Mouse (Mus musculus) midbrain, embryonic 15.5 days (tissue): ENCODE measurements at regions not wholly inside any gene's neighbourhood (a gene's known extent, or its start where the extent isn't known, plus 50 kb on each side); places are given as distances from the start of the nearest gene placed in this dataset.

Experiments used
- ATAC-seq: fragments of 200-750 bp; cut with Nextera tagmentation; replicated peaks from 2 replicates; pipeline ENCODE4 v1.8.0; 2017; ENCODE audit warnings: moderate TSS enrichment
- H3K27ac ChIP-seq: fragments of 300-500 bp; sonication (generic); 2 replicates; pipeline ENCODE4 v1.5.1; 2015; ENCODE audit warnings: mild to moderate bottlenecking, inconsistent platforms
- H3K27me3 ChIP-seq: fragments of 300-500 bp; sonication (generic); replicated peaks from 2 replicates; pipeline ENCODE4 v1.6.1; 2015; ENCODE audit warnings: inconsistent platforms
- H3K36me3 ChIP-seq: fragments of 300-500 bp; sonication (generic); replicated peaks from 2 replicates; pipeline ENCODE4 v1.6.1; 2015; ENCODE audit warnings: inconsistent platforms
- H3K4me1 ChIP-seq: fragments of 300-500 bp; sonication (generic); 2 replicates; pipeline ENCODE4 v1.6.1; 2015; ENCODE audit warnings: inconsistent platforms
- H3K4me2 ChIP-seq: fragments of 300-500 bp; sonication (generic); 2 replicates; pipeline ENCODE4 v1.6.1; 2015; ENCODE audit warnings: inconsistent platforms, mild to moderate bottlenecking, moderate library complexity
- H3K4me3 ChIP-seq: fragments of 300-500 bp; sonication (generic); 2 replicates; pipeline ENCODE4 v1.5.1; 2015; ENCODE audit warnings: mild to moderate bottlenecking, inconsistent platforms
- H3K9ac ChIP-seq: fragments of 300-500 bp; sonication (generic); 2 replicates; pipeline ENCODE4 v1.6.1; 2015; ENCODE audit warnings: mild to moderate bottlenecking, inconsistent platforms
- H3K9me3 ChIP-seq: fragments of 300-500 bp; sonication (generic); 2 replicates; pipeline ENCODE4 v1.6.1; 2016; ENCODE audit warnings: inconsistent platforms
- WGBS: fragments of 180-500 bp; shearing (Covaris S2); methylation state at CpG from one replicate; pipeline ENCODE4 v1.1.7; 2015; ENCODE audit warnings: mixed read lengths; 5-methylcytosine and 5-hydroxymethylcytosine counted together

GRCm38 (mm10) chr6:20555320-20555883 is 659.9 kb upstream of the Kcnd2 start:
- H3K9ac ChIP-seq = no peak overlapping the region
- no peaks in the 10 kb centered on the region for H3K4me1 ChIP-seq
- no peak overlapping the region for H3K4me2 ChIP-seq
- no peaks in the 10 kb centered on the region for H3K9me3 ChIP-seq
- H3K27me3 ChIP-seq = no peaks in the 10 kb centered on the region
- ATAC-seq = no peak
- H3K27ac ChIP-seq = no peak overlapping the region
- no peaks in the 10 kb centered on the region for H3K36me3 ChIP-seq
- 69% methylated on average over 2 of the region's 2 CpGs for WGBS
- H3K4me3 ChIP-seq = no peak overlapping the region

DNA sequence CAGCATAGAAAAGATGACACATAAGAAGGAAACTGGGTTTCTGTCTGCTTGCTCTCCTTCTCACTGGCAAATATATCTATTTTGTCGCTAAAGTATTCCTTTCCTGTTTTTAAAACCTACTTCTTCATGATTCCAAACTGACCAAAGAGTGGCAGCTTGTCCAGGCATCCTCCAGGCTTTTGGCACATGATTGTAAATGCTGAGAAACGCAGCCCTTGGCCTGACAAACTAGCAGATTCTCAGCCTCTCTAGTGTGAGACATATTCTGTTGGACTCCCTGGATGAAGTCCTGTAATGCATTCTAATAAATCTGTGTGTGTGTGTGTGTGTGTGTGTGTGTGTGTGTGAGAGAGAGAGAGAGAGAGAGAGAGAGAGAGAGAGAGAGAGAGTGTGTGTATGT is 642.7 kb upstream of the Kcnd2 start:
- Histone ChIP-seq H3K9ac (no peak overlapping the region), H3K27ac (no peak overlapping the region), H3K36me3 (no peaks in the 10 kb centered on the region), H3K4me1 (no peaks in the 10 kb centered on the region), H3K27me3 (no peaks in the 10 kb centered on the region), H3K4me3 (no peak overlapping the region), H3K9me3 (no peaks in the 10 kb centered on the region), H3K4me2 (no peak overlapping the region)
- 83% methylated on average over 2 of the region's 2 CpGs for WGBS
- no peak for ATAC-seq

GRCm38 (mm10) chr6:20574734-20575133 is 640.6 kb upstream of the Kcnd2 start:
- 84% methylated on average over 3 of the region's 3 CpGs for WGBS
- Histone ChIP-seq H3K4me1 (no peaks in the 10 kb centered on the region), H3K9me3 (no peaks in the 10 kb centered on the region), H3K4me3 (no peak overlapping the region), H3K27me3 (no peaks in the 10 kb centered on the region), H3K4me2 (no peak overlapping the region), H3K27ac (no peak overlapping the region), H3K9ac (no peak overlapping the region), H3K36me3 (no peaks in the 10 kb centered on the region)
- no peak for ATAC-seq

- Histone ChIP-seq H3K27me3 (no peaks in the 10 kb centered on the region), H3K9me3 (no peaks in the 10 kb centered on the region), H3K9ac (no peak overlapping the region), H3K4me1 (no peaks in the 10 kb centered on the region), H3K36me3 (no peaks in the 10 kb centered on the region), H3K27ac (no peak overlapping the region), H3K4me3 (no peak overlapping the region), H3K4me2 (no peak overlapping the region)
- ATAC-seq = no peak
- WGBS = 41% methylated on average over 1 of the region's 1 CpGs
Observed at GRCm38 (mm10) chr6:20598783-20599182, 616.5 kb upstream of the Kcnd2 start.

- H3K9ac ChIP-seq = no peak overlapping the region
- H3K9me3 ChIP-seq = no peaks in the 10 kb centered on the region
- H3K36me3 ChIP-seq = no peaks in the 10 kb centered on the region
- no peaks in the 10 kb centered on the region for H3K27me3 ChIP-seq
- no peak for ATAC-seq
- H3K4me3 ChIP-seq = no peak overlapping the region
- no peaks in the 10 kb centered on the region for H3K4me1 ChIP-seq
- H3K4me2 ChIP-seq = no peak overlapping the region
- WGBS = 90% methylated on average over 2 of the region's 2 CpGs
- H3K27ac ChIP-seq = no peak overlapping the region
Observed at GRCm38 (mm10) chr6:20604170-20604569, 611.1 kb upstream of the Kcnd2 start.

GRCm38 (mm10) chr6:20620476-20620875 is 594.8 kb upstream of the Kcnd2 start:
- Histone ChIP-seq H3K4me3 (no peak overlapping the region), H3K36me3 (no peaks in the 10 kb centered on the region), H3K9me3 (no peaks in the 10 kb centered on the region), H3K27ac (no peak overlapping the region), H3K4me1 (no peaks in the 10 kb centered on the region), H3K9ac (no peak overlapping the region), H3K4me2 (no peak overlapping the region), H3K27me3 (no peaks in the 10 kb centered on the region)
- ATAC-seq = no peak
- WGBS = 47% methylated on average over 1 of the region's 1 CpGs

GRCm38 (mm10) chr6:20626382-20626781 is 588.9 kb upstream of the Kcnd2 start:
- no peak overlapping the region for H3K4me2 ChIP-seq
- no peaks in the 10 kb centered on the region for H3K4me1 ChIP-seq
- H3K27ac ChIP-seq = no peak overlapping the region
- H3K9ac ChIP-seq = no peak overlapping the region
- no peaks in the 10 kb centered on the region for H3K27me3 ChIP-seq
- no peaks in the 10 kb centered on the region for H3K36me3 ChIP-seq
- no peak for ATAC-seq
- WGBS = 72% methylated on average over 3 of the region's 3 CpGs
- H3K4me3 ChIP-seq = no peak overlapping the region
- no peaks in the 10 kb centered on the region for H3K9me3 ChIP-seq

DNA sequence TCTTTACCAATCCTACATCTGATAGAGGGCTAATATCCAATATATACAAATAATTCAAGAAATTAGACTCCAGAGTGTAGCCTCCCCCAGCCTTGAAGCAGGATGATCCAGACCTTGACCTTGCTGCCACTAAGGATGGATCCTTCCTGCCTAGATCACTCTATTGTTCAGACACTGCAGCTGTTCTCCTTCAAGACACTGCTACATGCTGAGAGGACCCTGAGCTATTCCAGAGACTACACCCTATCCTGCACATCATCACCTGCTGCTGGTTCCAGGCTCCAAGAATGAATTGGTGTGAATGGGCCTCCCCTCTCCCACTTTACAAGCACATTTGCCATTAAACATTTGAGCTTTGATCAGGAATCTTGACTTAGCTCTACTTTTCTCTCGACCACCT is 588.2 kb upstream of the Kcnd2 start:
- H3K27me3 ChIP-seq = no peaks in the 10 kb centered on the region
- WGBS = 93% methylated on average over 1 of the region's 1 CpGs
- H3K4me2 ChIP-seq = no peak overlapping the region
- no peaks in the 10 kb centered on the region for H3K4me1 ChIP-seq
- no peak for ATAC-seq
- H3K36me3 ChIP-seq = no peaks in the 10 kb centered on the region
- no peak overlapping the region for H3K27ac ChIP-seq
- no peaks in the 10 kb centered on the region for H3K9me3 ChIP-seq
- no peak overlapping the region for H3K4me3 ChIP-seq
- H3K9ac ChIP-seq = no peak overlapping the region

- Histone ChIP-seq H3K4me2 (no peak overlapping the region), H3K36me3 (no peaks in the 10 kb centered on the region), H3K27me3 (no peaks in the 10 kb centered on the region), H3K27ac (no peak overlapping the region), H3K4me1 (no peaks in the 10 kb centered on the region), H3K9me3 (no peaks in the 10 kb centered on the region), H3K9ac (no peak overlapping the region), H3K4me3 (no peak overlapping the region)
- no peak for ATAC-seq
- 87% methylated on average over 3 of the region's 3 CpGs for WGBS
Observed at GRCm38 (mm10) chr6:20640301-20640700, 575.0 kb upstream of the Kcnd2 start.

DNA sequence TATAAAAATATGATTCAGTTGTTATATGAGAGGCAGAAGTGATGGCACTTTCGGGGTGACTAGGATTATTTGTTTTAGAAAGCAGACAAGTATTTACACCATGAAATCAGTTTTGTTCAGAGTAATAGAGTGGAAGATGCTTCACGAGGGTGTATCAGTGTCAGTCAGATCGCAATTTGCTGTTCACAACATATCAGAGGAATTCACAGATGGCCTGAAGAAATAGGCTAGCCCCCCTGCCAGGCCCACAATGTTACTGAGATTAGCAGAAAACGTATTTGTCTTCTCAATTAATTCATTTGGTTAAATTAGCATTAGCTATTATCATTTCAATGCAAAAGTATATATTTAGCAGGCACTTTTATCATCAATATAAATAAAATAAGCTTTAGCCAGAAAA is 573.9 kb upstream of the Kcnd2 start:
- H3K4me1 ChIP-seq = no peaks in the 10 kb centered on the region
- no peak overlapping the region for H3K4me3 ChIP-seq
- WGBS = 42% methylated on average over 4 of the region's 4 CpGs
- no peaks in the 10 kb centered on the region for H3K9me3 ChIP-seq
- no peaks in the 10 kb centered on the region for H3K36me3 ChIP-seq
- ATAC-seq = 0 out of 2 replicates have a peak, but pooled peaks have one; percentile 54
- no peak overlapping the region for H3K9ac ChIP-seq
- H3K4me2 ChIP-seq = no peak overlapping the region
- H3K27ac ChIP-seq = no peak overlapping the region
- H3K27me3 ChIP-seq = no peaks in the 10 kb centered on the region

GRCm38 (mm10) chr6:20641851-20642250 is 573.5 kb upstream of the Kcnd2 start:
- Histone ChIP-seq H3K4me1 (no peaks in the 10 kb centered on the region), H3K36me3 (no peaks in the 10 kb centered on the region), H3K4me3 (no peak overlapping the region), H3K27ac (no peak overlapping the region), H3K9ac (no peak overlapping the region), H3K27me3 (no peaks in the 10 kb centered on the region), H3K9me3 (no peaks in the 10 kb centered on the region), H3K4me2 (no peak overlapping the region)
- WGBS = 72% methylated on average over 2 of the region's 2 CpGs
- no peak for ATAC-seq

DNA sequence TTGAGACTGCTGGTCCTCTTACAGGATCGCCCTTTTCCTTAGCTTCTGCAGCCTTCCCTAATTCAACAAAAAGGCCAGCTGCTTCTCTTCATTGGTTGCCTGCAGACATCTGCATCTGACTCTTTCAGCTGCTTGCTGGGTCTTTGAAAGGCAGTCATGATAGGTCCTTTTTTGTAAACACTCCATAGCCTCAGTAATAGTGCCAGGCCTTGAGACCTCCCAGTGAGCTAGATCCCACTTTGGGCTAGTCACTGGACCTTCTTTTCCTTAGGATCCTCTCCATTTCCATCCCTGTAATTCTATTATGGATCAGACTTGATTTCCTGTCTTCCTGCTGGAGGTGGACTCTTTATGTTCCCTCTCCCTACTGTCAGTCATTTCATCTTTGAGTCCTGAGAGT is 558.3 kb upstream of the Kcnd2 start:
- Histone ChIP-seq H3K4me3 (no peak overlapping the region), H3K27ac (no peak overlapping the region), H3K4me2 (no peak overlapping the region), H3K27me3 (no peaks in the 10 kb centered on the region), H3K4me1 (no peaks in the 10 kb centered on the region), H3K36me3 (no peaks in the 10 kb centered on the region), H3K9me3 (no peaks in the 10 kb centered on the region), H3K9ac (no peak overlapping the region)
- no peak for ATAC-seq
- 88% methylated on average over 1 of the region's 1 CpGs for WGBS

- no peak for ATAC-seq
- no peak overlapping the region for H3K4me2 ChIP-seq
- 40% methylated on average over 1 of the region's 1 CpGs for WGBS
- no peaks in the 10 kb centered on the region for H3K36me3 ChIP-seq
- no peak overlapping the region for H3K9ac ChIP-seq
- H3K4me1 ChIP-seq = no peaks in the 10 kb centered on the region
- no peak overlapping the region for H3K4me3 ChIP-seq
- H3K9me3 ChIP-seq = no peaks in the 10 kb centered on the region
- no peak overlapping the region for H3K27ac ChIP-seq
- H3K27me3 ChIP-seq = no peaks in the 10 kb centered on the region
Observed at GRCm38 (mm10) chr6:20673219-20673618, 542.1 kb upstream of the Kcnd2 start.
